Mouse (Mus musculus) retina, adult 2 months (tissue): ENCODE measurements around the gene Grrp1.
"Not testable (repeated sequence)": the region's sequence is repeated elsewhere in the genome, so short reads cannot be mapped to it uniquely, and the experiment has no call there.

Experiments used
- DNase-seq: peaks from one replicate; pipeline ENCODE4 v3.0.0-alpha.2; 2012; ENCODE audit warnings: low read depth, low spot score

The Grrp1 gene

GRCm38 (mm10) chr4:134253722-134254324 lies at the start of gene Grrp1:
Grrp1 (minus strand) TSS chr4:134254106.
- no peak for DNase-seq

GRCm38 (mm10) chr4:134302084-134302483 lies 48.2 kb upstream of the Grrp1 start:
- no peak for DNase-seq

GRCm38 (mm10) chr4:134300316-134300715 lies 46.4 kb upstream of the Grrp1 start:
- DNase-seq: no peak

GRCm38 (mm10) chr4:134299498-134299810 lies 45.5 kb upstream of the Grrp1 start:
- no peak for DNase-seq

- no peak for DNase-seq
Observed at GRCm38 (mm10) chr4:134298626-134299497, 45.0 kb upstream of the Grrp1 start.

- DNase-seq: no peak
Observed at GRCm38 (mm10) chr4:134297369-134297768, 43.5 kb upstream of the Grrp1 start.

GRCm38 (mm10) chr4:134296523-134296922 lies 42.6 kb upstream of the Grrp1 start:
- no peak for DNase-seq

GRCm38 (mm10) chr4:134296096-134296495 lies 42.2 kb upstream of the Grrp1 start:
- DNase-seq: not testable (repeated sequence)

- DNase-seq: no peak
Observed at GRCm38 (mm10) chr4:134293692-134294163, 39.8 kb upstream of the Grrp1 start.

GRCm38 (mm10) chr4:134293061-134293691 lies 39.3 kb upstream of the Grrp1 start:
- no peak for DNase-seq

GRCm38 (mm10) chr4:134292067-134292466 lies 38.2 kb upstream of the Grrp1 start:
- DNase-seq: peak; percentile 65

- no peak for DNase-seq
Observed at GRCm38 (mm10) chr4:134288397-134289256, 34.7 kb upstream of the Grrp1 start.

- peak; percentile 70 for DNase-seq
Observed at GRCm38 (mm10) chr4:134287575-134288025, 33.7 kb upstream of the Grrp1 start, which contains the start of gene Pdik1l. Pdik1l (minus strand) TSS chr4:134287895.

- peak; percentile 90 for DNase-seq
Observed at GRCm38 (mm10) chr4:134287168-134287564, 33.3 kb upstream of the Grrp1 start.

GRCm38 (mm10) chr4:134286226-134287167 lies 32.6 kb upstream of the Grrp1 start:
- no peak for DNase-seq

- no peak for DNase-seq
Observed at GRCm38 (mm10) chr4:134284942-134285341, 31.0 kb upstream of the Grrp1 start.

GRCm38 (mm10) chr4:134273417-134274345 lies 19.8 kb upstream of the Grrp1 start:
- DNase-seq: no peak

- no peak for DNase-seq
Observed at GRCm38 (mm10) chr4:134272731-134273416, 19.0 kb upstream of the Grrp1 start.

GRCm38 (mm10) chr4:134271979-134272378 lies 18.1 kb upstream of the Grrp1 start:
- DNase-seq: no peak
